Mouse (Mus musculus): ENCODE data around the gene Osbpl5.

The Osbpl5 gene

DNA sequence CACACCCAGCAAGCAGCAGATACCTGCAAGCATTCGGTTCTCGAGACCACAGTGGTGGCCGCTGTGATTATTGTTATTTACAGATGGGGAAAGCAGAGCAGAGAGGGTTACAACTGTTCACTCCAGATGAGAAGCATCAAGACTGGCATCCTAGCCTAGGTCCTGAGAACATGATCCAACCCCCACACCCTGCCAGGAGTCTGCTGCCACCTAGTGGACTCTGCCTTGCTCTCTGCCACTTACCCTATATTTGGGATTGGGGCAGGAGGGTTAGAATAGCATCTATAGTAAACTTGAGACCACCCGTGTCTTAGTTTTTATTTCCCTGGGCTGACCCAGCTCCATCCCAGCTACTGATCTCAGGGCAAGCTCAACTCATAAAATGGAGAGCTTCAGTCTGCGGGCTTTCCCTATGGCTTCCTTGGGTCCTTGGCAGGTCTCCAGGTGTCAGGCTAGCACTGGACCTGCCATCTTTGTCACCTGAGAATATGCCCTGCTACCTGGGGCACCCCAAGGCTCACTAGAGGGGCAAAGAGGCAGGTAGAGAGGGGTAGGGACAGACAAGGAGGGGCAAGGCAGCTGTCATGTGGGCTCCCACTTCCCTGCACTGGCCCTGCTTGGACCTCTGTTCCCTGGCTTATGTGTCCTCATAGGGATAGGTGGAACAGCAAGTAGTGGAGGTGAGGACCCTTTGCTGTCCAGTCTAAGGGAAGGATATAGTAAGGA is 2.6 kb downstream of the Osbpl5 start:
- DNase-seq: peak; percentile 62

DNA sequence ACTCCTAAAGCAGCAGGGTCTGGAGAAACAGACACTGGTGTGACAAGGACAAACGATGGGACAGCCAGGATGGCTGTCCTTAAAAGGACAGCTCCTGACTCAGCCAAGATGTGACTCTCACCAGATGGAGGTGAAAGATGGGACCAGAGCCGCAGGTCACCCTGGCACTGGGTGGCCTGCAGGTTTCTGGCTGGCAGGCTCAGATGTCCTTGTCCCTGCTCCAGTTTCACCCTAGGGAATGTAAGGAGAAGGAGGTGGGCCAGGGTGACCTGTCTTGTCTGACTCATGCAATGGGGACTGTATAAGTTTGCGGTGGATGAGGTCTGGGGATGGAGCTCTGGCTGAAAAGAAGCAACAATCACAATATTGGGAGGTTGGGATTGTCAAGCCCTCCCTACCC is 4.2 kb downstream of the Osbpl5 start:
- no peak for DNase-seq

GRCm38 (mm10) chr7:143752056-143752455 is 4.7 kb downstream of the Osbpl5 start:
- no peak for DNase-seq

GRCm38 (mm10) chr7:143751380-143751779 is 5.4 kb downstream of the Osbpl5 start:
- no peak for DNase-seq

- DNase-seq: no peak
Measured at GRCm38 (mm10) chr7:143749045-143749444, 7.7 kb downstream of the Osbpl5 start.

GRCm38 (mm10) chr7:143748041-143748868 is 8.5 kb downstream of the Osbpl5 start:
- peak; percentile 88 for DNase-seq

DNA sequence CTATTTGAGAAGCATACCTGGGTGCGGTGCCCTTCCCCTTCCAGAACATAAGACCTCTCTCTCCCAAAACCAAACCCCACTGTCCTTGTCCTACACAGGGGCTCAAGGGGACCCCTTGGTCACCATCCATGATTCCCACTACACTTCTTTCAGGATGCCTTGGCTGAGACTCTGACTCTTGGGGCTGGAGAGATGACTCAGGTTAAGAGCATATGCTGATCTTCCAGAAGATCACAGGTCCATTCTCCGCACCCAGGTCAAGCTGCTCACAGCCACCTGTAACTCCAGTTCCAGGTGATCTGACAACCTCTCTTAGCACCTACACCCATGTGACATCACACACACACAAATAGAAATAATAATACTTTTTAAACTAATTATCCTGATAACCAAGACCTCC is 16.1 kb downstream of the Osbpl5 start:
- no peak for DNase-seq

GRCm38 (mm10) chr7:143739511-143740461 is 17.0 kb downstream of the Osbpl5 start:
- DNase-seq: peak; percentile 83

- DNase-seq: peak; percentile 25
Measured at GRCm38 (mm10) chr7:143738601-143739006, 18.2 kb downstream of the Osbpl5 start.

DNA sequence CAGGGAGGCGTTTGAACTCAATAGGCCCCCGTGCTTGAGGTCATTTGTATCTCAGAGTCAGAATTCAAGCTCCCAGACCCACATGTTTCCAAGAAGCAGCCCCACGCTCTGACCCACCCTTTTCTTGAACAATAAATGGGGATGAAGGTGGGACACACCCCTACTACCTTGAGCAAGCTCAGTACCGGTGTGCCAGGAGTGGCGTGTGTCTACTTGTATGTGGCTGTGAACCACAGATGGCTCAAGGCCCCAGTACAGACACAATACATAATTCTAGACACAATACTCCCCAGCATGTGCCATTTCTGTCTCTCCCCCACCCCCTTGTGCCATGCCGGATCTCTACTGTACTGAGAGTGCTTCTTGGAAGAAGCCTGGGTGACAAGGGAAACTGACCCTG is 18.6 kb downstream of the Osbpl5 start:
- DNase-seq: no peak

DNA sequence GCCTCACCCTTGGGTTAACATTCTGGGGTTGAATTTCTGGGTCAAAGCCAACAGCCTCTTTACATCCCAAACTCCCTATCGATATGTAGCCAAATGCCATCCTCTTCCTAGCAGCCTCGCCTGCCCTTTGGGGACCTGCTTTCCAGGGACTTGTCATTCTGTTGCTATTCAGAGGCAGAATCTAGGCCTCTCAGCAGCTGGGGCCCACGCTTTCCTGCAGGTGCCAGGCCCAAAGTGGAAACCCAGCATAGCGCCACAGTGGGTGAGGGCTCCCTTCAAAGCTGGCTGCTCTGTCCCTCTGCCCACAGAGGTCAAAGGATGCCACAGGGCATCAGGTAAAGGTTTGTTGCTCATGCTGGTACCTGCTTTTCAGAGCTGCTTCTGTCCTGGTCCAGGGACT is 23.0 kb downstream of the Osbpl5 start:
- peak; percentile 54 for DNase-seq

DNA sequence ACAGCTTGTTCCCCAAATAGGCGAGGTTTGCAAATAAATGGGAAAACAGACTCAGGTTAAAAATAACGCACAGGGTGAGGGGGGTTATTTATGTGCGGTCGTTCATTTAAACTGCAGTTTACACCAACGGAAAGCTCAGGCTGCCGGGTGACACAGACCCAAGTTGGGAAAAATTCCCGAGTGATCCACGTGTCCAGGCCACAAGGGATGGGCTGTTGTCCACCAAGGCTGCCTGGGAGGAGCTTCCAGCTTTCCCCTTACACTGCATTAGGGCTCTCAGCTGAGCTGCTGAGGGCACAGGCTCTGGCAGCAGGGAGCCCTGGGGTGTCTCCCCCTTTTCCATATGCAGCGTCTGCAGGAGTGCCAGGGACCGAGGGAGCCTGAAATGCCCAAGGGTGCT is 26.9 kb downstream of the Osbpl5 start:
- no peak for DNase-seq

DNA sequence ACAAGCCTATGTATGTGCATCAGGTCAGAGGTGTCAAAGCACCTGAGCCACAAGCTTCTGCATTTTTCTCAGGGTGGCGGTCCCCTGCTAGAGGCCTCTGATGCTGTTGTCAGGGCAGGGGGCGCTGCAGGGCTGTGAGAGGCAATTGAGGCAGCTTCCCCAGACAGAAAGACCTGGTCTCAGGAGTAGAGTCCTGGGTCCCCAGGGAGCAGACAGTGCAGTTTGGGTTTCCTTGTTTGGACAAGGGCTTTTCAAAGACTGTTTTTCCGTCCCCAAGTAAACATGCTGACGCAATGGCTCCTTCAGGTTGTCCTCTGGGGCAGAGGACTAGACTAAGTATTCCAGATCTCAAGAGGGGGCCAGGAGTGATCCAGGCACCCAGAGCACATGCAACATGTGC is 30.4 kb downstream of the Osbpl5 start:
- no peak for DNase-seq

DNA sequence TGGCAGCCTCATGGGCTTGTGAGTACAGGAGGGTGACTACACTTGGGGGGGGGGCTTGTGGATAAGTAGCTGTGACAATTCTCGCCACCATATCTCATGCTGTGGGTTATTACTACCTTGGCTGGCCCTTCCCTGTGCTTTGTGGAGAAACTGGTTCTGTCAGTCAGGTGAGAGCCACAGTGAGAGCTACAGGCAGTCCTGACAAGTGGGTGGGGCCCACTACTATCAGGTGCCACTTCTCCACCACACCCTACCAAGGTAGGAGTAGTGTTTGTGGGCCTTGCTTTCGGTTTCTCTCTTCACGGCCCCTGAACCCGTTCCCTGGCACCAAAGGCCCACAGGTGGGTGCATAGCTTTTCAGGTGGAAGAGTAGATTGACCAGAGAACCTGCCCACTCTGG is 32.9 kb downstream of the Osbpl5 start:
- no peak for DNase-seq

GRCm38 (mm10) chr7:143722646-143723045 is 34.1 kb downstream of the Osbpl5 start:
- peak; percentile 49 for DNase-seq

DNA sequence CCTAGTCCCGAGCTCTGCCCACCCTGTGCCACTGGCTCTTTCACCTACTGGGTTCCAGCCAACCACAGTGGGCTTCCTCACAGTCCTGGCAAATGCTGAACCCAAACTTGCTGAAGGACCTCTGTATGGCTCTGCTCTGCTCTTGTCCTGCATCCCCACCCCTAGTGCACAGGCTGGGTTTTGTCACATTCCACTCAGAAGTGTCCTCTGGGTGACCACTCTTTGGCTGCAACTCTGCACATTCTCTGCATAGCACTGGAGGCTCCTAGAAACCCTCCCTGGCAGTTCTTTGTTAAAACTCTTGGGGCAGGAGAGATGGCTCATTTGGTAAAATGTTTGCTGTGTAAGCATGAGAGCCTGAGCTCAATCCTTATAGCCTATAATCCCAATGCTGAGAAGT is 39.0 kb downstream of the Osbpl5 start:
- DNase-seq: no peak

- no peak for DNase-seq
Measured at GRCm38 (mm10) chr7:143713421-143713820, 43.4 kb downstream of the Osbpl5 start.

GRCm38 (mm10) chr7:143712771-143713348 is 43.9 kb downstream of the Osbpl5 start:
- DNase-seq: no peak

DNA sequence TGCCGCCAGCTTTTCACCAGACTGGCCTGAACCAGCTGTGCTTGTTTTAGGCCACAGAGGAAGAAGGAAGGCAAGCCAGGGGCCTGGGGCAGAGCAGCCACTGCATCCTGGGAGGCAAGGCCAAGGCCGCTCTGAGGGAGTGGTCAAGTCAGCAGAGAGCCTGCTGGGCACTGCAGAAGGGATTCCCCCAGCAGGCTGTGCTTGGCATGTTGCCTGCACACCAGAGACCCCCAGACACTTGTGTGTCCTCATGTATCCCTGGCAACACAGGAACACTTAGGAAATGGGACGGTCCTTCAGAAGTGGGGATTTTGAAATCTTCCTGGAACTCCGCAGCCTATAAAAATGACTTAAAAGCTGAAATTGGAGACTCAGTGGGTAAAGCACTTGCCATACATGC is 44.8 kb downstream of the Osbpl5 start:
- DNase-seq: no peak

GRCm38 (mm10) chr7:143711381-143711780 is 45.4 kb downstream of the Osbpl5 start:
- no peak for DNase-seq

DNA sequence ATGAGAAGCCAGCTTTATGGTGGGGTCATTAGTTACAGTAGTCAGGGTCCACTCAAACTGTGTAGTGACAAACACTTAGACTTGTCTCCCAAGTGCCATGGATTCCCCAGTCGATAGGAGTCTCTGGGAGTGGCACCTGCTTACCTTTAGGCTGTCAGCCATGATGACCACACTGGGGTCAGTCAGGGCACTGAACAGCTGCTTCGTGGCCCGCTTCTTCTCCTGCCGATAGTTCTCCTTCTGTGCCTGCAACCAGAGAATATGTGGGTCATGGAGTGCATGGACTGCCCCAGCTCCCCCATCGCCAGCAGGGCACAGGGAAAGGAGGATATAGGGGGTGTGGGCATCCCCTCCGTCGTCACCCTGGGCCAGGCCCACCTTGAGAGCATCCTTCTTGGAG is 47.4 kb downstream of the Osbpl5 start:
- DNase-seq: no peak

- DNase-seq: peak; percentile 91
Measured at GRCm38 (mm10) chr7:143706697-143707438, 49.9 kb downstream of the Osbpl5 start.

All from right cerebral cortex, adult 18-20 months (tissue).